Mouse (Mus musculus) neural tube, embryonic 15.5 days (tissue): ENCODE measurements around the gene Tfam. TPM values are rescaled to one million over a fixed set of nuclear protein-coding genes. Genes with fewer than 3 reads are reported as not detected.

Source experiments
- ATAC-seq: fragments of 200-750 bp; cut with Nextera tagmentation; 2 replicates; pipeline ENCODE4 v1.8.0; 2017; ENCODE audit warnings: mild to moderate bottlenecking, moderate TSS enrichment, moderate library complexity; ENCODE audit not compliant: low FRiP score
- H3K27ac ChIP-seq: fragments of 300-500 bp; sonication (generic); replicated peaks from 2 replicates; pipeline ENCODE4 v1.5.1; 2015; ENCODE audit warnings: mild to moderate bottlenecking, inconsistent platforms
- H3K27me3 ChIP-seq: fragments of 300-500 bp; sonication (generic); replicated peaks from 2 replicates; pipeline ENCODE4 v1.6.1; 2015; ENCODE audit warnings: inconsistent platforms
- H3K36me3 ChIP-seq: fragments of 300-500 bp; sonication (generic); 2 replicates; pipeline ENCODE4 v1.6.1; 2015; ENCODE audit warnings: inconsistent platforms
- H3K4me1 ChIP-seq: fragments of 300-500 bp; sonication (generic); 2 replicates; pipeline ENCODE4 v1.6.1; 2015; ENCODE audit warnings: inconsistent platforms
- H3K4me2 ChIP-seq: fragments of 300-500 bp; sonication (generic); 2 replicates; pipeline ENCODE4 v1.6.1; 2015; ENCODE audit warnings: inconsistent platforms, mild to moderate bottlenecking, moderate library complexity
- H3K4me3 ChIP-seq: fragments of 300-500 bp; sonication (generic); replicated peaks from 2 replicates; pipeline ENCODE4 v1.5.1; 2015; ENCODE audit warnings: mild to moderate bottlenecking, inconsistent platforms
- H3K9ac ChIP-seq: fragments of 300-500 bp; sonication (generic); replicated peaks from 2 replicates; pipeline ENCODE4 v1.6.1; 2015; ENCODE audit warnings: mild to moderate bottlenecking, inconsistent platforms
- H3K9me3 ChIP-seq: fragments of 300-500 bp; sonication (generic); replicated peaks from 2 replicates; pipeline ENCODE4 v1.6.1; 2016; ENCODE audit warnings: inconsistent platforms
- WGBS: fragments of 180-500 bp; shearing (Covaris S2); methylation state at CpG from one replicate; pipeline ENCODE4 v1.1.7; 2015; ENCODE audit warnings: mixed read lengths; 5-methylcytosine and 5-hydroxymethylcytosine counted together
- polyA plus RNA-seq: library from polyadenylated mRNA; unstranded; fragments of >200 nt; fragmentation: Nextera tagmentation; extraction: Ambion mirVana; gene quantifications from 2 replicates; pipeline ENCODE4 v1.2.1, GENCODE M21; 2015

Tfam gene
- polyA plus RNA-seq, 1 experiment from 2014 or later = 47.8 TPM

DNA sequence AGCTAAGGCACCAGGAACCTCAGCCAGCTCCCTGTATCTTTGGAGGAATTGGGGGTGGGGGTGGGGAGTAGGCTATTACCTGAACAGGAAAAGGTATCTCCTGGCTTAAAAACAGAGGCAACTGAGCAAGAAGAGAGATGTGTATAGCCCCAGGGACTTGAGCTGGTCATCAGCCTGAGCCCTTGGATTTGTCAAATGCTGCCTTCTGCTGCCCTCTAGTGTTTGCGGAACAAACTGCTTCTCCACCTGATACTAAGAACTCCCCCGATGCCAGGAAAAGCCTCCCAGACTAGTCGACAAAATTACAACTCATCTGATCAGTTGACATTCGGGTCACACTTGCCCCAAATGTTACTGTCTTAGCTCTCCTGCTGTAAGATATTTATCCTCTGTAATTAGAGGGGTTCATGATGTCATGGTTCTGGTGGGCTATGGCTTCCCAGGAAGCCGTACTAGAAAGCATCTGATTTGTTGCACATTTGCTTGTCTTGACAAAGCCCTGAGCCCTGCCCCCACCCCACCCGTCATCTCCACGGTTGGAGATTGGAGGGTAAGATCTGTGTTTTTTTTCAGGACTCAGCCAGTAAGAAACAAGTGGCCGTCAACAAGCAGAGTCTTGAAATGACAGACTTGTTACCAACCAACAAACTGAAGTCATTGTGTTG is 19.7 kb downstream of the Tfam start:
- Histone ChIP-seq H3K4me3 (0 out of 2 replicates have a peak overlapping the region, but pooled peaks have one; percentile 14), H3K27me3 (no peaks in the 10 kb centered on the region), H3K27ac (no peak overlapping the region), H3K4me2 (peak overlapping the region; percentile 38), H3K36me3 (no peaks in the 10 kb centered on the region; the same call in 1 of the 2 replicates), H3K9ac (no peak overlapping the region; the same call in 1 of the 2 replicates), H3K4me1 (peaks cover 9% of the 10 kb centered on the region; the same call in 1 of the 2 replicates), H3K9me3 (no peaks in the 10 kb centered on the region)
- WGBS = 13% methylated on average over 8 of the region's 8 CpGs
- ATAC-seq = peak; percentile 79

DNA sequence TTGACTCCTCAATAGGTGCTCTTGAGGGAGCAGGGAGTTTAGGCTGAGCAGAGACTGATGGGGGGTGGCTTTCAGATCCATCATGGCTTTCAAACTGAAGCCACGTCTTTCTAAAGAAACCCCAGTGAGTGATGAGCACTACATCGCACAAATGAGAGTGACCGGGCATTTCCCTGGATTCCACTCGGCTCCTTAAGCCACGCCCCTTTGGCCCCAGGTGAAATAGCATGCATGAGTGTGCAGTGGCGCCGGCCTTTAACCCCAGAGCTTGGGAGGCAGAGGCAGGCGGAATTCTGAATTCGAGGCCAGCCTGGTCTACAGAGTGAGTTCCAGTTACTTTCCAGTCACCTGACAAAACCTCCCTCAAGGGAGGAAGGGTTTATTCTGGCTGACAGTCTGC is 22.1 kb downstream of the Tfam start:
- H3K4me1 ChIP-seq = peaks cover 9% of the 10 kb centered on the region; the same call in 1 of the 2 replicates
- H3K4me2 ChIP-seq = no peak overlapping the region
- no peaks in the 10 kb centered on the region for H3K9me3 ChIP-seq
- no peak overlapping the region for H3K27ac ChIP-seq
- ATAC-seq = no peak
- H3K27me3 ChIP-seq = no peaks in the 10 kb centered on the region
- H3K9ac ChIP-seq = no peak overlapping the region
- H3K36me3 ChIP-seq = no peaks in the 10 kb centered on the region
- H3K4me3 ChIP-seq = no peak overlapping the region
- whole genome bisulfite sequencing = 76% methylated on average over 9 of the region's 9 CpGs

DNA sequence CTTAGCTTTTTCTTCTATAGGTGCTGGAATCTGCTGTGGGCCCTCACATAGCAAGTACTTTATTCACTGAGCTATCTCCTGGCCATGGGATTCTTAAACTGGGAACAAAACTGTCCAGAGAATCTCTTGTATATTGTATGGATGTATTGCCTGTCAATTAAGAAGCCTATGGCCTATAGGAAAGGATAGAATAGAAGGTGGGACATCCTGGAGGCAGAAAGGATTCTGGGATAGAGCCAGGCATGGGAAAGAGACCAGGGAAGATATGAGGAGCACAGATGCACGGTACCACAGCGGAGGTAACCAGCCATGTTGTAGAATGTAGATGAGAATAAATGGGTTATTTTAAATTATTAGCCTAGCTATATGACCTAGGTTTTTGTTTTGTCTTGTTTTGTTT is 36.6 kb downstream of the Tfam start:
- Histone ChIP-seq H3K4me2 (no peak overlapping the region), H3K36me3 (no peaks in the 10 kb centered on the region), H3K9ac (no peak overlapping the region), H3K27ac (0 out of 2 replicates have a peak overlapping the region, but pooled peaks have one; percentile 2), H3K9me3 (no peaks in the 10 kb centered on the region), H3K4me3 (no peak overlapping the region), H3K27me3 (no peaks in the 10 kb centered on the region), H3K4me1 (peaks cover 4% of the 10 kb centered on the region; the same call in 1 of the 2 replicates)
- 96% methylated on average over 2 of the region's 2 CpGs for WGBS
- no peak for ATAC-seq

DNA sequence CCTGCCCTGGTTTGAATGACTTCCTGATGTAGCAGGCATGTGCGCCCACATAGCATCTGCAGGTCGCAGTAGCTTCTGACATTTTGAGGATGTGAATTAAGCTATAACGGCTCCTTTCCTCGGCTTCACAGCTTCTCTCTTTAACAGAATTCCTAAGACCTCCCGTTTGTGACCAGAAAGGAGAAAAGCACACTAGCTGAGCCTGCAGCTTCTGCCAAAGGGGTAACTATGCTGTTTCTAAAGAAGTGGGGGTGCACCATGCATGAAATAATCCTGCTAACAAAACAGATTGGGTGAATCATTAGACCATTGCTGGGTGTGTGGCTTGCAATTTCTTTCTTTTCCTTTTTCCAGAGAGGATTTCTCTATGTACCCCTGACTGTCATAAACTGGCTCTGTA is 37.1 kb downstream of the Tfam start:
- H3K9me3 ChIP-seq = no peaks in the 10 kb centered on the region
- H3K4me3 ChIP-seq = no peak overlapping the region
- peaks cover 4% of the 10 kb centered on the region; the same call in 1 of the 2 replicates for H3K4me1 ChIP-seq
- WGBS = 63% methylated on average over 5 of the region's 5 CpGs
- no peaks in the 10 kb centered on the region for H3K27me3 ChIP-seq
- ATAC-seq = no peak
- H3K9ac ChIP-seq = no peak overlapping the region
- H3K4me2 ChIP-seq = no peak overlapping the region
- 0 out of 2 replicates have a peak overlapping the region, but pooled peaks have one; percentile 2 for H3K27ac ChIP-seq
- H3K36me3 ChIP-seq = no peaks in the 10 kb centered on the region

DNA sequence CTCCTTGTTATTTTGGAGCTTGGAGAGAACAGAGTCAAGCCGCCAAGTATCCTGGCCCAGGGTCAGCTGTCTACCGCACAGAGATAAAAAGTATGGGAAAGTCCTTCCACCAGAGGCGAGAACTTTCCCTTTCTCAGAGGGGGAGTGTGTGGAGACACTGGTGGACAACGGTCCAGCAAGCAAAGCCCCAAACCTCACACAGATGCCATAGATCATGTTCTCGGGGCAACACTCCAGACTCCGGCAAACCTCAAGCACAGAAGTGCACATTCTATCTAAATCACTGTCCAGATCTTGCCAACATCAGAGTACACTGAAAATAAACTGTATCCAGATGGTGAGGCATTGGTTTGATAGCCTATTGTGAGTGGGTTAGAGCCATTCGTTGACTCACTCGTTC is 39.4 kb downstream of the Tfam start:
- Histone ChIP-seq H3K9me3 (no peaks in the 10 kb centered on the region), H3K4me2 (no peak overlapping the region), H3K36me3 (no peaks in the 10 kb centered on the region), H3K27ac (no peak overlapping the region), H3K4me3 (no peak overlapping the region), H3K9ac (no peak overlapping the region), H3K27me3 (no peaks in the 10 kb centered on the region), H3K4me1 (peaks cover 6% of the 10 kb centered on the region; the same call in 1 of the 2 replicates)
- WGBS = 87% methylated on average over 8 of the region's 8 CpGs
- no peak for ATAC-seq

DNA sequence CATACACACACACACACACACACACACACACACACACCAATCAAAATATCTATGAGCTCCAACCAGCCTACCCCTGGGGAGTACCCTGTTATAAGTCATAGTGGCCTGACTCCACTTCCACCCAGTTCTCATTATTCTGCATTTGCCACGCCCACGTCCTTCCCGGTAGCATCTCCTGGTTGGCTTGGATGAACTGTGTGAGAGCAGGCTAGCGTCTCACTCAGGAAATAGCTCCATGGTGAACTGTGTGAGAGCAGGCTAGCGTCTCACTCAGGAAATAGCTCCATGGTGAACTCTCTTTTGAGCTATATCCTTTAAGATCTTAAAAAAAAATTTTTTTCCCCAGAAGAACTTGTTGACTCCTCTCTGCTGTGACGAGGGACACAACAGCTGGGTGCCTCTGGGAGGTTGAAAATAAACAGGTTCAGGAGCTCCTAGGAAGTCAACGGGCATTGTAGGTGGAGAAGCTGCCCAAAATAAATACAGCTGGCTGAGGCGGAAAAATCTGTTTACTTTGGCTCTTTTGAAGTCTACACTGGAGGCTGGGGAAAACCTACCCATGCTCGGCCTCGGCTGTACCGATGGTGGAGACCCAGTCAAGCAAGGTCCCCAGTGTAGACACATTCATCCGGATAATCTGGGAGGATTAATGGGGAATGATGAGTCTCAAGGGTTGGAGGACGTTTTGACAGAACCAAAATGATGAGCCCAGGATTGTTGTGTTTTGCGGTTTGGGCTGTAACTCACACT is 40.9 kb downstream of the Tfam start:
- Histone ChIP-seq H3K4me2 (no peak overlapping the region), H3K27me3 (no peaks in the 10 kb centered on the region), H3K9ac (no peak overlapping the region), H3K4me1 (peaks cover 6% of the 10 kb centered on the region; the same call in 1 of the 2 replicates), H3K4me3 (no peak overlapping the region), H3K9me3 (no peaks in the 10 kb centered on the region), H3K27ac (no peak overlapping the region), H3K36me3 (no peaks in the 10 kb centered on the region)
- WGBS = 76% methylated on average over 14 of the region's 14 CpGs
- no peak for ATAC-seq

DNA sequence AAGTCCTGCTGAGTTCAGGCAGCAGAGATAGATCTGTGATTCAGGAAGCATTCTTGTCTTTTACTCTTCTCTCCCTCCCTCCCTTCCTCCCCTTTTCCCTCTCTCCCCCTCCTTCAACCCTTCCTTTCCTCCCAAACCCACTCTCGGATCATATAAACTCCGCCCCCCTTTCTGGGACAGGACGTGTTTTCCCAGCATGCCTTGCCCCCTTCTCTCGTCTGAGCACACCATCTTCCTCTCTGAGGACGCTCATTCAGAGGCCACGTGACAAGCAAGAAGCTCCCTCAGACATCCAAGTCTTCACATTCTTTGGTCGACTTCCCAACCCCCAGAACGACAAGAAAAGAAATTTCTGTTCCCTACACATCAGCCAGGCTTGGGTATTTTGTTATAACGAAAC is 42.6 kb downstream of the Tfam start:
- Histone ChIP-seq H3K4me2 (no peak overlapping the region), H3K27me3 (no peaks in the 10 kb centered on the region), H3K36me3 (no peaks in the 10 kb centered on the region), H3K4me3 (no peak overlapping the region), H3K9me3 (no peaks in the 10 kb centered on the region), H3K9ac (no peak overlapping the region), H3K4me1 (peaks cover 5% of the 10 kb centered on the region; the same call in 1 of the 2 replicates), H3K27ac (no peak overlapping the region)
- 58% methylated on average over 9 of the region's 9 CpGs for WGBS
- no peak for ATAC-seq

DNA sequence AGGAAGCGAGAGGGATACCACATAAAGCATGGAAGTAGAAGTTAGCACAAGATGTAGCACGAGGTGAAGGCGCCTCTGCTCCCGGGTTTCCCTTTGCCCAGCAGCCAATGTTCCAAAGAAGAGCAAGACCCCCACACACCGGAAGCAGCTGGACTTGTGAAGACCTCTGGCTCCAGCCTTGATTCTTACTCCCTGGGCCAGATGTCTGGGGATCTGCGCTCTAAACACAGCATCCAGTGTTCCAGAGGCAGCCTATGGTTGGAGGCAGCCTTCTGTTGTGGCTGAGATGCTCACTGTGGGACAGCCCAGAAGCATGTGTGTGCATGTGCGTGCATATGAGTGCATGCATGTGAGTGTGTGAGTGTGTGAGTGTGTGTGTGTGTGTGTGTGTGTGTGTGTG is 43.4 kb downstream of the Tfam start:
- H3K9ac ChIP-seq = no peak overlapping the region
- H3K36me3 ChIP-seq = no peaks in the 10 kb centered on the region
- no peak for ATAC-seq
- no peak overlapping the region for H3K4me2 ChIP-seq
- H3K4me3 ChIP-seq = no peak overlapping the region
- no peaks in the 10 kb centered on the region for H3K9me3 ChIP-seq
- H3K27me3 ChIP-seq = no peaks in the 10 kb centered on the region
- no peak overlapping the region for H3K27ac ChIP-seq
- 0 out of 2 replicates have a peak, but pooled peaks cover 3% of the 10 kb centered on the region for H3K4me1 ChIP-seq
- whole genome bisulfite sequencing = 89% methylated on average over 7 of the region's 7 CpGs

DNA sequence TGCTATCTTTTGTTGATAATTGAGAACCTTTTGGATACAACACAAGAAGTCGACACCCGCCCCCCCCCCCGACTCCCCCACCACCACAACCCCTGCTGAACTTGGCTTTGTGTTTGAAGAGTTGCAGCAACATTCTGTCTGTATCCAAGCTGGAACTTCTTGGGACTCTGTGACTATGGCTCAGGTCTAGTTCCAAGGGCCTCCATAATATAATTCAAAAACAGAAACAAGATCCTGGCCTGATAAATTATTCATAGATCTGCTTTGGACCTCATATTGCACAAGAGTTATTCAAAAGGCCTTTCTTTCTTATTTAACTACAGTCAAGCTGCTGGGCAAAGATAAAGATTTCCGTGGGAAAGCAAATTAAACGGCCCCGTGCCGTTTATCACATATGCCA is 44.8 kb downstream of the Tfam start:
- Histone ChIP-seq H3K4me1 (0 out of 2 replicates have a peak, but pooled peaks cover 3% of the 10 kb centered on the region), H3K4me3 (no peak overlapping the region), H3K27me3 (no peaks in the 10 kb centered on the region), H3K36me3 (no peaks in the 10 kb centered on the region), H3K4me2 (no peak overlapping the region), H3K9me3 (no peaks in the 10 kb centered on the region), H3K27ac (no peak overlapping the region), H3K9ac (no peak overlapping the region)
- 55% methylated on average over 7 of the region's 7 CpGs for WGBS
- no peak for ATAC-seq

DNA sequence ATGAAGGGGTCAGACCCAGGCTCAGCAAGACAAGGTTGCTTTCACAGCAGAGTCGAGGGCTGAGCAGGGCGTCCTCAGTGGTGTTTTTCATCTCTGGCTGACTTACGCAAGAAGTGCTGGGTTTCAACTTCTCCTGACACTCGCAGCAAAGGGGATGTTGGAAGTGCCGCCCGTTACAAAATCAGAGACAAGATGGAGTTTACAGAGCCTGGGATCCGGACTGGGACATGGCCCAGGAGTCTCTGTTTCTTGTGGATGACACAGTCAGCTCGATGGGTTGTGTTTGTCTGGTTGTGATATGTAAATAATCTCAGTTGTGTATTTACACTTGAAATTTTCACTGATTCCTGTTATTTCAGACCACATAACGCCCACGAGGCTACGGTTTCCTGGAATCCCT is 45.2 kb downstream of the Tfam start:
- Histone ChIP-seq H3K27ac (no peak overlapping the region), H3K4me2 (no peak overlapping the region), H3K9ac (no peak overlapping the region), H3K36me3 (no peaks in the 10 kb centered on the region), H3K27me3 (no peaks in the 10 kb centered on the region), H3K9me3 (no peaks in the 10 kb centered on the region), H3K4me3 (no peak overlapping the region), H3K4me1 (0 out of 2 replicates have a peak, but pooled peaks cover 3% of the 10 kb centered on the region)
- ATAC-seq = no peak
- WGBS = 76% methylated on average over 11 of the region's 11 CpGs

DNA sequence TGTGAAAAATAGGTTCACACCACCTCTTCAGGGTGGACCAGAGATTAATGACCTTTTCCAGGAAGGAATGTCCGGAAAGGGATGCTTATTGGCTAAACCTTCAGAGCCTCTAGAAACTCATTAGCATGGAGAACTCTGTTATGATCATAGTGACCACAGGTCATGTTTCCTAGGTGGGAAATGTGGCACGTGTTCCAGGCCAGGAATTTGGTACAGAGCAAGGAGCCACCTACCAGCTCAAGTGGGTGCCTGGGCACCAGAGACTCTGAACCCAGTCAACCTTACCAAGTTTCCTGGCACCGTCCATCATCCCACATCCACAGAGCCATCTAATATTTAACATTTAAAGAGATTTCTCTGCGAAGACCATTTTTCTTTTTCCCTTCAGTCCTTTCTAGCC is 49.4 kb downstream of the Tfam start:
- no peak overlapping the region for H3K4me3 ChIP-seq
- H3K9ac ChIP-seq = no peak overlapping the region
- H3K36me3 ChIP-seq = no peaks in the 10 kb centered on the region
- no peaks in the 10 kb centered on the region for H3K9me3 ChIP-seq
- H3K27ac ChIP-seq = no peak overlapping the region
- WGBS = 91% methylated on average over 4 of the region's 4 CpGs
- ATAC-seq = no peak
- no peaks in the 10 kb centered on the region for H3K27me3 ChIP-seq
- H3K4me1 ChIP-seq = no peaks in the 10 kb centered on the region
- no peak overlapping the region for H3K4me2 ChIP-seq

DNA sequence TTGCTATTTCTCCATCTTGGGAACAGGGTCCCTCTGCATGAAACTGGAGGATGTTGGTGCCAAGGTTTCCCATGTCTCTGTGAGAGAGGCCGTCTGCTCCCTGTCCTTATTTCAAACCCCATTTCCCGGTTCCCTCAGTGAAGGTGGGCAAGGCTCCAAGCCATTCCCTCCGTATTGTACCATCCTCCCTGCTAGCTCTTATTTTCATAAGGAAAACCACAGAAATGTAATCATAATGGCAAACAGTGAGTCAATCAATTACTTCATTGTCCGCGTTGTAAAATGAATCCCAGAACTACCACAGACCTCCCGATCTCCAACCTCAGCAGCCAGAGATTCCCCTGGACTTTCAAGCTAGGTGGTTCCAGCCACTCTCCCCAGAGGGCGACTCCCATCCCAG is 53.0 kb downstream of the Tfam start:
- Histone ChIP-seq H3K4me2 (no peak overlapping the region), H3K9ac (no peak overlapping the region), H3K9me3 (no peaks in the 10 kb centered on the region), H3K27ac (no peak overlapping the region), H3K27me3 (no peaks in the 10 kb centered on the region), H3K36me3 (no peaks in the 10 kb centered on the region), H3K4me3 (no peak overlapping the region), H3K4me1 (no peaks in the 10 kb centered on the region)
- 77% methylated on average over 7 of the region's 7 CpGs for WGBS
- no peak for ATAC-seq
